Mouse (Mus musculus): ENCODE measurements around the gene Ssxb2. TPM values are rescaled to one million over a fixed set of nuclear protein-coding genes. Genes with fewer than 3 reads are reported as not detected.

The Ssxb2 gene
- total RNA-seq (2023), result not detected in 2 replicates

DNA sequence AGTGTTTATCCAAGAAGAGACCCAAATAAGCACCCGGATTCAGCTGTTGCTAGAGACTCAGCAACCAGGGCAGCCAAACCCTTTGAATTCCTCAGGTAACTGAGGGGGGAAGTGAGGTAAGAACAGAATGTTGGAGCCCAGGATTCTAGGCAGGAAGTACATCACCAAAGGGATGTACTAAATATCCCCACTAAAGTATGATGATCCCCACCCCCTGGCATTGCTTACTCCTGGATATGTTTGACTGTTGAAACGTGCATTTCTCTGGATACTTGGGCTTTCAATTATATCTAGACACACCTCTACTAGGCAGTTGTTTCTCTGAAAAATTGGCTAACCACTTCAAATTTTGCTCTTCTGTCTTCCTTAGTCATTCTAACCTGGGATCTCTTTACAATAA is at the start of gene Ssxb2:
Gene Ssxb2 (minus strand): TSS at position 101 of the 400 bp plus-strand sequence.

DNA sequence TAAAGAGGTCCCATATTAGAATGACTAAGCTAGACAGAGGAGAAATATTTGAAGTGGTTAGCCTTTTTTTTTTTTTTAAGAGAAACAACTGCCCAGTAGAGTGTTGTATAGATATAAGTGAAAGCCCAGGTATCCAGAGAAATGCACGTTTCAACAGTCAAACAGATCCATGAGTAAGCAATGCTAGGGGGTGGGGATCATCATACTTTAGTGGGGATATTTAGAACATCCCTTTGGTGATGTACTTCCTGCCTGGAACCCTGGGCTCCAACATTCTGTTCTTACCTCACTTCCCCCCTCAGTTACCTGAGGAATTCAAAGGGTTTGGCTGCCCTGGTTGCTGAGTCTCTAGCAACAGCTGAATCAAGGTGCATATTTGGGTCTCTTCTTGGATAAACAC is 48.5 kb downstream of the Ssxb2 start, which contains the start of gene Ssxb1:
Gene Ssxb1 (plus strand): TSS at position 301 of the 400 bp plus-strand sequence.

Other genes with a start within 250 kb of the Ssxb2 start
- 10.7 and 14.4 TPM in 2 replicates for gene Ftsj1, start 209.3 kb downstream of the Ssxb2 start, total RNA-seq (2023)
- gene Slc38a5, start 190.6 kb downstream of the Ssxb2 start, total RNA-seq (2023), result 0.22 and 1.1 TPM in 2 replicates
- gene Ssxb10, start 134.3 kb downstream of the Ssxb2 start, total RNA-seq (2023), result not detected in 2 replicates
- gene Ssxb9, start 94.7 kb downstream of the Ssxb2 start, total RNA-seq (2023), result not detected in 2 replicates
- gene Ssxb1, start 48.4 kb downstream of the Ssxb2 start, total RNA-seq (2023), result not detected in 2 replicates
- gene Gm14459, start 63.2 kb upstream of the Ssxb2 start, total RNA-seq (2023), result not detected in 2 replicates
- not detected in 2 replicates for gene Ssxb6, start 86.5 kb upstream of the Ssxb2 start, total RNA-seq (2023)
- not detected in 2 replicates for gene Ssxb3, start 130.1 kb upstream of the Ssxb2 start, total RNA-seq (2023)
- not detected in 2 replicates for gene Ssxb8, start 229.1 kb upstream of the Ssxb2 start, total RNA-seq (2023)